Mouse (Mus musculus) lung, postnatal 0 days (tissue): Measurements from ENCODE around the gene Efhd1.

Experiments used
- CTCF ChIP-seq: IDR thresholded peaks from 2 replicates; pipeline ENCODE4 v1.5.1; 2016; ENCODE audit warnings: antibody characterized with exemption, mild to moderate bottlenecking
- EP300 ChIP-seq: IDR thresholded peaks from 2 replicates; pipeline ENCODE4 v1.6.1; 2016; ENCODE audit warnings: antibody characterized with exemption, mild to moderate bottlenecking, control low read depth

DNA sequence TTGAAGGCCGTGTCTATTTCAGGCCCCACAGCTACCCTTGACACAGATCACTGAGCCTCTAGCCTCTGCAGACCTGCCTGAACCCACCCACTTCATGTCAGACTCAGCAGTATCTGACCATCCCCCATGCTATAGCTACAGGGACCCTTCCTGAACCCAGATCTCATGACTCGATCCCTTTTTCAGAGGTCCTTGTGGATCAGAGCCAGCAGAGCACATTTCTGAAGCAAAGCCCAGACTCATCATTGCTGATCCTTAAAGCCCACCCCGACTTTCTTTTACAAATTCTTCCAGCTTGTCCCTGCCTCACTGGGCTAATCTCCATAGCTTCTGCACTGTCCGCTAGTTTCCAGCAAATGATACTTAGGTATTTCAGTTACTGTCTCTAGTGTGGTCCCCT, 10.0 kb downstream of the Efhd1 start:
- TF ChIP-seq CTCF (no peak), EP300 (no peak)
